Mouse (Mus musculus) erythroblast, adult 5-6 weeks (primary cell): ENCODE measurements around the gene Sec23ip. TPM values are rescaled to one million over a fixed set of nuclear protein-coding genes. Genes with fewer than 3 reads are reported as not detected.

Experiments used
- ATAC-seq: replicated peaks from 2 replicates; pipeline ENCODE4 v1.8.0; 2016; ENCODE audit warnings: moderate number of reproducible peaks, mild to moderate bottlenecking, moderate TSS enrichment, inconsistent platforms; ENCODE audit not compliant: poor library complexity, low FRiP score, severe bottlenecking
- total RNA-seq, 2 experiments: library from RNA; stranded (forward) in 1 of 2; stranded (reverse) in 1 of 2; fragments of 150-400 nt in 1 of 2; fragments of 200-764, 138-1000 nt in 1 of 2; gene quantifications; 2 replicates each; pipeline versions ENCODE4 v1.2.3 to v1.2.4; 2015 to 2017; ENCODE audit warnings: low replicate concordance in 2 of 2

Gene Sec23ip
- total RNA-seq, 2 experiments from 2014 or later: 11.7 to 17.3 TPM

GRCm38 (mm10) chr7:128766696-128767095 lies 22.0 kb downstream of the Sec23ip start:
- no peak for ATAC-seq

DNA sequence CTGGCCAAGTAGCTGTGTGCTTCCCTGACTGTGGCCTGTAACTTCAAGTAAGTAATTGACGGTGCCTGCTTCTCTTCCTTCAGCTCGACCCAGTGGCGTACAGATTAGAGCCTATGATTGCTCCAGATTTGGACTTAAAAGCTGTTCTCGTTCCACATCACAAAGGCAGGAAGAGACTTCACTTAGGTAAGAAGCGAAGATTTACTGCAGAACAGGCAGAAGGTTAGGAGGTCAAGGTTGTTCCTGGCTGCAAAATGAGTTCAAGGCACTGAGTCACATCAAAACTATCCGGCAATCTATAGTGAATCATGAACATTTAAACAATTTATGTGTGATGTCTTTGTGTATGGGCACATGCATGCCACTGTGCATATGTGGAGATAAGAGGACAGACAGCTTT lies 32.5 kb downstream of the Sec23ip start:
- no peak for ATAC-seq

- no peak for ATAC-seq
These were observed 34.6 kb downstream of the Sec23ip start for GRCm38 (mm10) chr7:128779305-128779704.

GRCm38 (mm10) chr7:128781846-128782245 lies 37.1 kb downstream of the Sec23ip start:
- no peak for ATAC-seq

GRCm38 (mm10) chr7:128790045-128790444 lies 45.3 kb downstream of the Sec23ip start:
- no peak for ATAC-seq

- ATAC-seq: no peak
These were observed 48.7 kb downstream of the Sec23ip start for GRCm38 (mm10) chr7:128793464-128793863.

DNA sequence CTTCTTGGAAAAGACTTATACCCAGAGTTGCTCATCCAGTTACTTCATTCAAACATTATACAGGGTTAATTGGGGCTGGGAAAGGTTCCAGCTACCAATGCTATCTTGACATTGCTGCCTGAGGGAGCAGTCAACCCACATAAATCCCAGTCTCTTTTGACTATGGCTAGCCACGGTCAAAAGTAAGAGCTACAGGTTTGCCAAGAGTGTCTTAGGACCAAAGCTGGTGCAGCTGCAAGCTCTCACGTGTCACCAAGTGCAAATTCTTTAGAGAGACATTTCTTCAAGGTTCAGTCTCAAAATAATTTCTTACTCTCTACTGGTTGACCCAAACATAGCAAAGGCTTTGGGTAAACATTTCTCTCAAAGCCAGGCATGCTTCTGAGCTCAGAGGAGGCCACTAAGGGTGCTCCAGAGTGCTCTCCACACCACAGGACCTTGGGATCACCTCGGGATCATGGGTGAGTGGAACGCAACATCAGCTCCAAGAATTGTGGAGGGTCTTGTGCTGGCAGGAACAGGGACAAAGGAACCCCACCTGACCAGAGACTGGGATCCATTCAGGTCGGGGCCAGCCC lies 80.3 kb downstream of the Sec23ip start:
- ATAC-seq: no peak

- no peak for ATAC-seq
These were observed 87.8 kb downstream of the Sec23ip start for GRCm38 (mm10) chr7:128832455-128833081.

- no peak for ATAC-seq
These were observed 88.5 kb downstream of the Sec23ip start for GRCm38 (mm10) chr7:128833196-128833595.

Other genes starting within 250 kb of the Sec23ip start
- gene Bag3, start 221.3 kb upstream of the Sec23ip start, total RNA-seq (2015; ENCODE audit: low replicate concordance): 0.58 and 6.9 TPM in 2 replicates
- gene Bag3, start 221.3 kb upstream of the Sec23ip start, total RNA-seq (2017; ENCODE audit: low replicate concordance): 2.8 and 4.8 TPM in 2 replicates
- 2.1 and 4.4 TPM in 2 replicates for gene Inpp5f, start 133.6 kb upstream of the Sec23ip start, total RNA-seq (2015; ENCODE audit: low replicate concordance)
- gene Inpp5f, start 133.6 kb upstream of the Sec23ip start, total RNA-seq (2017; ENCODE audit: low replicate concordance): 1.0 and 3.6 TPM in 2 replicates
- gene Mcmbp, start 4.4 kb upstream of the Sec23ip start, total RNA-seq (2015; ENCODE audit: low replicate concordance): 22.8 and 44.6 TPM in 2 replicates
- 14.5 and 16.8 TPM in 2 replicates for gene Mcmbp, start 4.4 kb upstream of the Sec23ip start, total RNA-seq (2017; ENCODE audit: low replicate concordance)